Mouse (Mus musculus): Measurements from ENCODE around the gene Rad54l. TPM values are rescaled to one million over a fixed set of nuclear protein-coding genes. Genes with fewer than 3 reads are reported as not detected.

Gene Rad54l
- total RNA-seq (2021): under 1 TPM; 0.32 to 0.93 TPM
- long read RNA-seq, experiment 1: 0 reads
- long read RNA-seq, experiment 2, partial matches to known transcripts: 0 of 2 reads
- long read RNA-seq, experiment 2, other reads (novel, unspliced or antisense): 2 of 2 reads

- DNase-seq (ENCODE audit: low spot score in 2 of 2): peak; percentile 65 to 66
Measured at GRCm38 (mm10) chr4:116123602-116124519, at the start of gene Rad54l, which contains the start of gene Pomgnt1. Rad54l (minus strand) TSS chr4:116123690. Pomgnt1 (plus strand) TSS chr4:116123840.

- DNase-seq (ENCODE audit: low spot score in 2 of 2): no peak
Measured at GRCm38 (mm10) chr4:116173072-116173471, 49.6 kb upstream of the Rad54l start, which contains the start of the genes 1700042G07Rik and Gm49337. 1700042G07Rik (plus strand) TSS chr4:116173372. Gm49337 (plus strand) TSS chr4:116173384.

DNA sequence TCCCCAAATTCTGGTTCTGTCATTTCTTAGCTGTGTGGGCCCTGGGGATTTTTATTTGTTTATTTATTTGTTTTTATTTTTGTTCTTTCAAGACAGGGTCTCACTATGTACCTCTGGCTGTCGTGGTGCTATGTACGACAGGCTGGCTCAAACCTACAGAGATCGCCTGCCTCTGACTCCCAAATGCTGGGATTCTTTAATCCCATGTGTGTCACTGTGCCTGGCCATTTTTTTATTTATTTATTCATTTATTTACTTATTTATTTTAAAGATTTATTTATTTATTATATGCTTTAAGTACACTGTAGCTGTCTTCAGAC, 45.8 kb upstream of the Rad54l start:
- no peak for DNase-seq (ENCODE audit: low spot score in 2 of 2)

GRCm38 (mm10) chr4:116168617-116169352, 45.3 kb upstream of the Rad54l start:
- peak; percentile 72 to 81 for DNase-seq (ENCODE audit: low spot score in 2 of 2)

GRCm38 (mm10) chr4:116167404-116167803, 43.9 kb upstream of the Rad54l start, which contains the start of gene Tspan1:
Tspan1 (minus strand) TSS chr4:116167601.
- no peak for DNase-seq (ENCODE audit: low spot score in 2 of 2)

DNA sequence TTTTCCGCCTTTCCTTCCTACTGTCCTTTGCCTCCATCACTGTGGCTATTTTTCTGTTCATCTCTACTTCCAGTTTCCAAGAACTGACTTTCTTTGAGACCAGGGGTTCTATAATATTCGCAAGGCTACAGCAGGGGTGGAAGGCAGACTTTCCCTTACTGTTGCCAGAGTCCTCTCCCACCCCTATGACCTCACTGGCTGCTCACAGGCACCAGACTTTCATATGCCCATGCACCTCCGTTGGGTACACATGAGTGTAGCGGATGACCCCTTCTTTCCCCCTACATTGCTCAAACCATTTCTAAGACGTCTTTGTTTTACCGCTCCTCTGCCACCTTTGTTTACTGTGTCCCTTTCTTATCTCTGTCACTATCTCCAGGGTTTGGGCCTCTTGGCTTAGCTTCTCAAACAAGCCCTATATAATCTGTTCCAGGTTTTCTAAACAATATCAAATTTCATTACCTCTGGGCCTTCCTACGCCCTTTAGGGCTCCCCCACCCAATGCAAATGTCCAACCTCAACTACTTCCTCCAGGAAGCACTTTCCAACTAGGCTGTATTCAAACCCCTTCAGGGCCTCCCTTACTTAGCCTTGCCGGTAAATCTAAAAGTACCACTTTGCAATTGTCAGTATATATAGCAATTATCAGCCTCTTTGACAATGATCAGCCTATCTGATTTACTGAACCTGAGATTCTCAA, 42.4 kb upstream of the Rad54l start:
- DNase-seq (ENCODE audit: low spot score in 2 of 2): no peak

DNA sequence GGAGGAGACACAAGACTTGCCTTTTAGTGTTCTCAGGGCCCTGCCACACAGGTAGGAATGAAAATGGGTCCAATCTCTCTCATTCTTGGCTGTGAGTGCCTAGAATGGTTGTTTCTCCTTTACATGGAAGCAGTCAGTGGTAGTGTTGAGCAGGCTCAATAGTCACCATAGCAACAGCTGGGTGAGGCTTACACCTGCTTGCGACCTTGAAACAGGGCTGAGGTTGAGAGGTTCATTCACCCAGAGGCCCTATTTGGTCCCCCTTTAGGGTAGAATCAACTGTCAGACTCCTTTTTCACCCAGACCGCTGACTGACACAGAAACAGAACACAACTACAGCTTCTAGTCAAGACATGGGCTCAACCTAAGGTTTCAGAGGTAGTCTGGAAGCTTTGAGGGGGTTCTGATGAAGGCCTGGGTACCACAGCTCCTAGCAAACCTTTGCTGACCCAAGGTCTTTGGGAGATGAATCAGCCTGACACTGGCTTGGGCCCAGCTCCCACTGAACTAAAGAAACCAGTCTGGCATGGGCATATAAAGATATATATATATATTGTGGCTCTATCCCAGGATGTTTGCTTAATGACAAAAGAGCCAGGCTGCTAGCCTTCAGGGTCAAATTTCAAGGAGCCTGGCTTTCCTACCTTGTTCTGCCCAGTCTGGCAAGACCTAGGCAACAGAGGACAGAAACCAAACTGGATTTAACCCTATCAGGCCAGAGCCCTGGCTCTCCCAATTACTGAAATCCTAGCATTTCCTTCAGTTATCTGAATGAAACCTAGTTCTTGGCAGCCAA, 41.5 kb upstream of the Rad54l start:
- DNase-seq (ENCODE audit: low spot score in 2 of 2): no peak

GRCm38 (mm10) chr4:116162142-116162541, 38.7 kb upstream of the Rad54l start:
- DNase-seq (ENCODE audit: low spot score in 2 of 2): no peak

- DNase-seq (ENCODE audit: low spot score in 2 of 2): no peak
Measured at GRCm38 (mm10) chr4:116160769-116161168, 37.3 kb upstream of the Rad54l start.

DNA sequence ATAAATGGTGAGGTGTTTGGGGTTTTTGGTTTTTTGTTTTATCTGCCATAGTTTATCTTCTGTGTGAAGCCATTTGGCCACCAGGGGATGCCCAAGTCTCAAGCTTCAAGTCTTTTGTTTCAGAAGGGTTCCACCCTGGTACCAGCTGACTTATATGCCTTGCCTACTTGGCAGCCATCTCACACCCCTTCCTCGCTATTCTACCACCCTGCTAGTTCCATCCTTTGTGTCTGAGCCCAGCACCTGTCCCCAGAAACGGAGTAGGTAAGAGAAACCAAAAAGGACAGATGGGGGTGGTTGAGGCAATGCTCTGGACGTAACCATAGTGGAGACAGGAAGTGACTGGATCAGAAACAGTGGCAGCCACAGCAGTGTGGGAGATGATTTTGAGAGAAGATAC, 36.4 kb upstream of the Rad54l start:
- DNase-seq (ENCODE audit: low spot score in 2 of 2): no peak

DNA sequence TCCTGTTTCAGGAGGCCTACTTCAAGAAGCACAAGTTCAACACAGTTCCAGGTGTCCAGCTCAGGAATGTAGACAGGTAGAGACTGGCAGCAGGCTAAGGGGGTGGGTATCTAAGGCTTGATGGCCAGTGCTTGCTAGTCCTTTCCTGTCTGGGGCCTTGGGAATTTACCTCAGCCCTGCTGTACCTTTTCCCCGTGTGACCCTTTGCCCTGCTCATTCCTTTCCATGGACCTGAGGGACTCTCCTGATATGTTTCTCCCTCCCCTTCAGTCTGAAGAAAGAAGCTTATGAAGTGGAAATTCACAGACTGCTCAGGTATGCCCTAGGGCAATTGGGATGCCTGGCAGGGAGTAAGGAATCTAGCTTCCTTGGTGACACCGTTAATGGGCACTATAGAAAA, 34.4 kb upstream of the Rad54l start:
- DNase-seq (ENCODE audit: low spot score in 2 of 2): no peak

DNA sequence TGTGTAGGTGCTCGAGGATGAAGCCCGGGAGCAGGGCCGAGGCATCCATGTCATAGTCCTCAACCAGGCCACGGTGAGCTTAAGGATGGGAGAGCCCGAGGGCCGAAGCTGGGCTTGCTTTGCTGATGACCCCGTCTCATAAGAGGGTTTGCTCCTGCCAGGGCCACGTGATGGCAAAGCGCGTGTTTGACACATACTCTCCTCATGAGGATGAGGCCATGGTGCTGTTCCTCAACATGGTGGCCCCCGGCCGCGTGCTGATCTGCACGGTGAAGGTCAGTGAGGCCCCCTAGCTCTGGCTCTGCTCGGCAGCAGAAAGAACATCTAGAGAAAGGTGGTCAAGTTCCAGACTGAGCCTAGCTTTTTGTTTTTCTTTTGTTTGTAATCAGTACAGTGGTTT, 29.2 kb upstream of the Rad54l start:
- DNase-seq (ENCODE audit: low spot score in 2 of 2): no peak

GRCm38 (mm10) chr4:116151238-116151637, 27.7 kb upstream of the Rad54l start, which contains the start of gene Lurap1:
Lurap1 (minus strand) TSS chr4:116151338.
- no peak for DNase-seq (ENCODE audit: low spot score in 2 of 2)

DNA sequence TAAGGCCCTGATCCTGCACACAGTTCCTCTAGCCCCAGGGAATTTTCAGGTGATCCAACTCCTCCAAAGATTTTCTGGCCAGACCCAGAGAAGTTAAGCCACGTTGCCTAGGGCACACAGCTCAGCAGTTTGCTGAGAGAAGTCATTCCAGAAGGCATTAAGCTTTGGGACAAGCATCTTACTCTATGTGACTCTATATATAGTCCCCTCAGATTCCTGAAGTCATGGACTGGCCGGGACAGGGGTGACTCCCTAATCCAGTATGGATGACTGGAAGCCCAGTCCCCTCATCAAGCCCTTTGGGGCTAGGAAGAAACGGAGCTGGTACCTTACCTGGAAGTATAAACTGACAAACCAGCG, 27.4 kb upstream of the Rad54l start:
- DNase-seq (ENCODE audit: low spot score in 2 of 2): no peak

DNA sequence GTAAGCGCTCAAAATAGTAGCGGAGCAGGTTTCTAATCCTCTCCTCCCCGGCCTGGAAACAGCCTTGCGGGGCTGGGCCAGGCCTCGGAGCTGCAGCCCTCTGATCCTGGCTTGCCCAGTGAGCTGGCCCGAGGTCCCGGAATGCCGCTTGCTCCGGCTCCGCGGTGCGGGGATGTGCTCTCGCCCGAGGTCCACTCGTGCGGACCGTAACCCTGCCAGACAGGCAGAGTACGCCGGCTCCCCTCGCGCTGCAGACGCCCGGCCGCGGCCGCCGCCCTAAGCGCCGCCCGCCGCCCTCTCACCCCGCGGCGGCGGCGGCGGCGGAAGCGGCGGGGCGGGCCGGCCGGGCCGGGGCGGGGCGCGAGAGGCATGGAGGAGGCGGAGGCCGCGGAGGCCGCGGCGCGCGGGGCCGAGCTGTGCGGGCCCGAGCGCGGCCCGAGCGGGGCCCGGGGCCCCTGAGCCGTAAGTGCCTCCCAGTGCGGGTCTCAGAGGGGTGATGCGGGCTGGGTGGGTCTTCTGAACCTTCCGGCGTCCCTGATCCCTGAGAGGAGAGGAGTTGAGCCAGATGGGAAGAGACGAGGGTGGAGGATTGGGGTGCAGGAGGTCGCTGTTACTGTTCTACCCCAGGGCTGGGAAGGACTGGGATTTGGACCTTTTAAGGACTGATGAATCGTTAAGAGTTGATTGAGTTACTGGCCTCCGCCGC, 26.8 kb upstream of the Rad54l start:
- DNase-seq (ENCODE audit: low spot score in 2 of 2): peak; percentile 77 to 80

DNA sequence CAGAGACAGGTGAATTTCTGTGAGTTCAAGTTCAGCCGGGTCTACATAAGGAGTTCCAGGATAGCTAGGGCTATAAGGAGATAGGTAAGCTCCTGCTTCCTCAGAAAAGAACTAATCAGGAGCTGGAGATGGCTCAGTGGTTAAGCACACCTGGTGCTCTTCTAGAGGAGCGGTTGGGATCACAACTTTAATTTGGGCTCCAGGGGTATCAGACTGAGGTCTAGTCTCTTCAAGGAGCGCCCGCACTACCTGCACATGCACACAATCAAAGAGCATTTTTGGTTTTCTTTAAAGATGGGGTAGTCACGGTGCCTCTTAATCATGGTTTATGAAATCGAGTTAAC, 26.3 kb upstream of the Rad54l start:
- DNase-seq (ENCODE audit: low spot score in 2 of 2): no peak

DNA sequence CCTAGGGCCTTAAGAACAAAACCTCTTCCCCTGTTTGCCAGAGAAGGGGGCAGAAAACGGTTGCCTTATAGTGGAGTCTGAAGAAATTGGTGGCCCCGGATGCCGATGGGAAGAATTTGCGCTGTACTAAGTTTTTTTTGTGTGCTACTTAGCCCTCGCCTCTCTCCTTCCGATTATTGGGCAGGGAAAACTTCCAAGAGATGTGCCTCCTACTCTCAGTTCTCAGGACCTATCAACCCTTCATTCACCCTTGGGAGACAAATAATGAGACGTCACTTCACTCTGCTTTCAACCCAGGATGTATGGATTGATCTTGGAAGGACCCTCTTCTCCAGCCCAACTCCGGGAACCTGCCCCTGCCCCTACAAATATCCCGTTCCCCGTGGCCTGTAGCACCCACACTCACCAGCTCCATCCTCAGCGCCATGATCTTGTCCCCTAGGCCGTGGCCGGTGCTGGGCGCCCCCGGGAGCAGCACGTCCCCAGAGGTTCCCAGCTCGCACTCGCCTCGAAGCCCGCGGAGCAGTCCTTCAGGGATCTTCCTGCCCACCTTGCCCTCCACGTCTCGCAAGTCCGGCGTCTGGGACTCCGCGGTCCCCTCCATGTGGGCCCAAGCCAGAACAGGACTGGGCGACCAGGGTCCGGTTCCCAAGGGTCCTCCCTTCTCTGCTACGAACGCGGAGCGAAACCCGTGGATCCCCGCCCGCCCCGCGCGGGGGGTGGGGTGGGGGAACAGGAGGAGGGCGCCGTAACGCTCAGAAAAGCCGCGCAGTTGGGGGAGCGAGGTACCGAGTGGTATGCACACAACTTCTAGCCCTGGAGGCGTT, 20.6 kb upstream of the Rad54l start:
- peak; percentile 72 to 75 for DNase-seq (ENCODE audit: low spot score in 2 of 2)

DNA sequence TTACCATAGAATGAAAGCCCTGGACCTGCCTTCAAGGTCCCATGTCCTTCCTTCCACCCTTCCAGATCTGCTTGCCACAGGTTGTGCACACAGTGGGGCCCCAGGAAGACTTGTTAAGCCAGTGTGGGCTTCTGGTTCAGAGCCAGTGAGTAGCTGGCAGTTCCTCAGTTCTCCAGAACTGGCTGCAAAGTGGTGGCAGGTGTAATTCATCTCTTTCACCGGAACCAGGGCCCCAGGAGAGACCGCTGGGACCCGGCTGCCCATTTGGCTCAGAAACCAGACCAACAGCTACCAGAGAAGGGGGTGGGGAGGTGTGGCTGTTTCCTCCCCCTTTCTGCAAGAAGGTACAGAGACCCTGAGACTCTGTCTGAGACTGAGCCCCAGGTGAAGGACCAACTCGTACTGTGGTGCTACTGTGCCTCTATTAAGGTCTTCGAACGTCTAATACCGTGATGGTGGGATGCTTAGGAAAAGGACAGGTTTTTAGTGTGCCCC, 19.9 kb upstream of the Rad54l start:
- no peak for DNase-seq (ENCODE audit: low spot score in 2 of 2)

DNA sequence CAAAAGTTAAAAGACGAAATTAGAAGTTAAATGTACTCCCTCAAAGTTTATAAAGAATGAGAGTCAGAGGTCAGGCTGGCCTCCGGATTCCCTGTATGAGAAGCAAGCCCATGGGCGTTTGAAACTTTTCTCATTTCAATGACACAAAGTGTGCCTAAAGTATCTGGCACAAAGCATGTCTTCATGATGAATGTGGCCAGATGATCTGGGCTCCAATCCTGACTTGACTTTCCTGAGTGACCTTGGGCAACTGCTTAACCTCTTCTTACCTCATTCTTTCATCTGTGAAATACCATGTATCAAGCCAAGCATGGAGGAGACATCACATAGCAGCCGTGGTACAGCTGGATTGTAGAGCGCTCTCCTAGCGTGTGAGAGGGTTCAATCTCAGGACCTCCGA, 18.8 kb upstream of the Rad54l start:
- DNase-seq (ENCODE audit: low spot score in 2 of 2): no peak
